Mouse (Mus musculus): ENCODE measurements around the gene Skint7. TPM values are rescaled to one million over a fixed set of nuclear protein-coding genes. Genes with fewer than 3 reads are reported as not detected.
"Not testable (repeated sequence)": the region's sequence is repeated elsewhere in the genome, so short reads cannot be mapped to it uniquely, and the experiment has no call there.

Gene Skint7
- polyA plus RNA-seq (2016; fragmentation: Nextera tagmentation; extraction: Ambion mirVana), result not detected in 2 replicates

DNA sequence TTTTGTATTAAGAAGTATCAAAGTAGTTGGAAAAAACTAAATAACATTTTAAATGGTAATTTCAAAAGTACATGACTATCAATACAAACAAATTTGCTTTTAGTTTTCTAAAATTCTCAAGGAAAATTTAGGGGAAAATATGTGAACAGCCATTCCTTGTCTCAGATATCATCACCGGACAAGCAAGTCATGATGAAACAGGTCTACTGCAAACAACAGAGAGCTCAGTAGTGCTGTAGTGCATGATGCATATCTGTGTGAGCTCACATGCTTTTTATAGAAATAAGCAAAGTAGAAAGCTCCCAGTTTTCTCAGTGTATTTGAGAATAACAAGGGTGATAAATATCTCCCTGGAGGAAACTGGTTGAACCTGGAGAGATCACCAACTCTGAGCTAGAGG is at the start of gene Skint7:
Skint7 (plus strand) TSS at position 301 of the 400 bp plus-strand sequence.
- WGBS, result 96% methylated on average over 1 of the region's 1 CpGs
- DNase-seq (ENCODE audit: low spot score), result no peak
- H3K36me3 ChIP-seq, result no peaks in the 10 kb centered on the region
- no peak within 1 kb of the TSS for H3K4me3 ChIP-seq
- no peaks in the 10 kb centered on the region for H3K4me1 ChIP-seq
- no peaks in the 10 kb centered on the region for H3K9me3 ChIP-seq (replicated peaks)
- no peaks in the 10 kb centered on the region for H3K27me3 ChIP-seq (ENCODE audit: low read depth, poor library complexity, severe bottlenecking)
- H3K27ac ChIP-seq (replicated peaks), result no peak within 1 kb of the TSS

DNA sequence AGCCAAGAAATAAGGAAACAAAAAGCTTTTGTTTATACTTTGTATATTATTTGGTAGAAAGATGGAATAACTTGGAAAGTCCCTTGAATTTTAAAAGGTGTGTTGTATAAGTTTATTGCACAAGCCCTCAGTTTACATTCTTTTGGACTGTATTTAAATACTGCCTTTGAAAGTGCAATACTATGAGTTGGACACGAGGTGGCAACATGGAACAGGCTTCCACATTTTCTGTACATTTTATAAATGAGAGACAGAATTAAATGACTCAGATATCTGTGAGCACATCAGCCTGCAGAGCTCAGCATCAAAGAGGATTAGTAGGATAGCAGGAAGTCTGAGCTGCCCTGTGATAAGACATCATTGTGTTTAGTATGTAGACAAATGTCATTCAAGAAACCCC is 11.4 kb upstream of the Skint7 start:
- no peak overlapping the region for H3K27ac ChIP-seq (replicated peaks)
- DNase-seq (ENCODE audit: low spot score), result no peak
- H3K27me3 ChIP-seq (ENCODE audit: low read depth, poor library complexity, severe bottlenecking), result no peaks in the 10 kb centered on the region
- H3K9me3 ChIP-seq (replicated peaks), result no peaks in the 10 kb centered on the region
- WGBS, result 35% methylated on average over 1 of the region's 1 CpGs
- H3K36me3 ChIP-seq, result no peaks in the 10 kb centered on the region
- H3K4me1 ChIP-seq, result no peaks in the 10 kb centered on the region
- H3K4me3 ChIP-seq, result no peak overlapping the region

DNA sequence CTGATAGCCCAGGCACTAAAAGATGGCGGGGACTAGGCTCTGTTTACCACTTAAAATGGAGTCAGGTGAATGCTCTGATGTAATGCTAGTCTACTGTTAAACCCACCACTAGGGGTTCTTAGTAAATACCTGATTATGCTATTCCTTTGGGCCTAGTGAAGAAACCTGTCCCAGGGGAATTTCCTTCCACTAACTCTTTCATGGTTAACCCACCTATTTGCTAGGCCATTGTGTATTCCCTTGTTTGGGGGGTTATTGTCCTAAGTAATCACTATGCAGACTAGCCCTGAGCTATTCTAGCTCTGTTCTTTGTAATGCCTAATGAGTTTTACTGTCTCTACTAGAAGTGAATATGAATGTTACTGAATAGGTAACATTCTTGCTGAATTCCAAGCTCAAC is 9.5 kb upstream of the Skint7 start:
- not testable (repeated sequence) for H3K4me1 ChIP-seq; H3K27ac ChIP-seq (replicated peaks); H3K9me3 ChIP-seq (replicated peaks); DNase-seq (ENCODE audit: low spot score); H3K36me3 ChIP-seq; H3K27me3 ChIP-seq (ENCODE audit: low read depth, poor library complexity, severe bottlenecking); H3K4me3 ChIP-seq
- WGBS, result 79% methylated on average over 1 of the region's 1 CpGs

DNA sequence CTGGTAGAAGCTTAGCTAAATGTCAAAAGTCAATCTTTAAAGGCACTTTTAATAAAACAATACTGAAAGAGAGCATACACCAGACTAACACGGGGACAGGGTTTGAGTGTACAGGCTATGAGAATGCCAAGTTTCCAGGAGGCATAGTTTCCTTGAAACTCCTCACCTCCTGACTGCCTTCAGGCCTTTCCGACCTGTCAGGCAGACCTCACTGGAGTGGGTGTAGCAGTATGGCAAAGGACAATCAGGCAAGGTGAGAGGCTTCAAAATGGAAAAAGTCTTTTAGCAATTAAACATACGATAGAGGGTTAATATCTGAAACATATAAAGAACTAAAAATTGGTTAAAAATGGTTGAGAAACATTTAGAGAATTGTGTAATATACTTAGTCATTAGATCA is 9.1 kb upstream of the Skint7 start:
- Histone ChIP-seq H3K27ac (replicated peaks) (no peak overlapping the region), H3K9me3 (replicated peaks) (no peaks in the 10 kb centered on the region), H3K4me3 (no peak overlapping the region), H3K36me3 (no peaks in the 10 kb centered on the region), H3K27me3 (ENCODE audit: low read depth, poor library complexity, severe bottlenecking) (no peaks in the 10 kb centered on the region), H3K4me1 (no peaks in the 10 kb centered on the region)
- no peak for DNase-seq (ENCODE audit: low spot score)
- 83% methylated on average over 3 of the region's 3 CpGs for WGBS

DNA sequence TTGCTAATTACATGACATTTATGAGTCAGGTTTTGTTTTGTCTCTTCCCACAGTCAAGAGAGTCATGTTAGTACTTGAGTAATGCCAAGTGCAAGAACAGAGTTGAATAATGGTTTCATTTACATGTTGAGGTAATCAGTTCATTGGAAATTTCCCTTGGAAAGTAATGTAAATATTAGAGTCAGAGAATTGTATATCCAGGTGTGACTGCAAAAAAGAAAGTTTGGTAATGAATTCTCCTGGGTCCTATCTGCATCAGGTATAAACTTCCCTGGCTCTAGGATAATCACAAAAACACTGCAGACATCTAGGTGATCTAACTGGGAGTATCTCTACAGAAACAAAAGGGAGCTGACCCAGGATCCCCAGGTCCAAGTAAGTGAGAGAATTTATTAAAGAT is 33.2 kb downstream of the Skint7 start, which contains the start of gene Skint1:
Skint1 (plus strand) TSS at position 301 of the 400 bp plus-strand sequence.
- Histone ChIP-seq H3K4me3 (no peak within 1 kb of the TSS), H3K9me3 (replicated peaks) (no peaks in the 10 kb centered on the region), H3K27me3 (ENCODE audit: low read depth, poor library complexity, severe bottlenecking) (no peaks in the 10 kb centered on the region), H3K27ac (replicated peaks) (no peak within 1 kb of the TSS), H3K4me1 (no peaks in the 10 kb centered on the region), H3K36me3 (no peaks in the 10 kb centered on the region)
- DNase-seq (ENCODE audit: low spot score), result no peak

Other genes starting within 250 kb of the Skint7 start
- not detected in 2 replicates for gene Slc5a9, start 70.0 kb upstream of the Skint7 start, polyA plus RNA-seq (2016; fragmentation: Nextera tagmentation; extraction: Ambion mirVana)
- not detected in 2 replicates for gene Skint8, start 53.5 kb upstream of the Skint7 start, polyA plus RNA-seq (2016; fragmentation: Nextera tagmentation; extraction: Ambion mirVana)
- not detected in 2 replicates for gene Skint1, start 33.3 kb downstream of the Skint7 start, polyA plus RNA-seq (2016; fragmentation: Nextera tagmentation; extraction: Ambion mirVana)
- gene Skint4, start 99.1 kb downstream of the Skint7 start, polyA plus RNA-seq (2016; fragmentation: Nextera tagmentation; extraction: Ambion mirVana), result not detected in 2 replicates

All from midbrain, embryonic 10.5 days (tissue).